ENCODE assay signal across 18 mouse cellular contexts in the genomic region with DNA sequence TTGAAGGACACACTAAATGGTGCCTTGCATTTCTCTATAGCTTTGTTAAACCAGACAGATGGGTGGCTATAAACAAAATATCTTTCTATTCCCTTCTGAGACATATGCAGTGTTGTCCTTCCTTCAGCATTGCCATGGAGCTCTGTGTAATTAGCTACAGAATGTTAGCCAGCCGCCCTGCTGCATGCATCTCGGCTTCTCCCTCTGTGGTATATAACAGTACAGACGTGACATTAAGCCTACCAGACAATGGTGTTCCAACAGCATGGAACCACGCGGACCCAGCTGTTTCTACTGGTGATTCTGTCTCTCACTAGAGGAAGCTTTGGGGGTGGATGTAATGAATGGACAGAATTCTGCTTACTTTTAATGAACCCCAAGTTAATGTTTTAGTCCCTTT.
DNase-seq lines count a peak whose midpoint lies in the region; ATAC-seq and TF ChIP-seq lines count a peak whose summit lies in the region.
"Had no signal": no experiment of that assay in that cellular context is flagged by ENCODE, and none has a peak within 500 bp of the region (broad histone marks: within the 10 kb centered on the region; RNA-seq: fewer than 3 reads in every experiment).

No protein-coding gene starts in this region.

- no peaks in the 10 kb centered on the region for H3K9me3 ChIP-seq in midbrain, postnatal 0 days (ENCODE audit: low read length)

- no peak overlapping the region for H3K4me2 ChIP-seq in midbrain, postnatal 0 days (ENCODE audit: low read depth, low read length, poor library complexity, severe bottlenecking)

- no peak overlapping the region for H3K9ac ChIP-seq in midbrain, postnatal 0 days (replicated peaks; ENCODE audit: low read length, poor library complexity, severe bottlenecking)
- H3K9ac ChIP-seq: liver, embryonic 14.5 days had no signal

- H3K36me3 ChIP-seq in midbrain, postnatal 0 days (ENCODE audit: insufficient read depth, low read length): no peaks in the 10 kb centered on the region

- H3K4me3 ChIP-seq in left cerebral cortex, adult 2 months: no peak overlapping the region
- H3K4me3 ChIP-seq in midbrain, postnatal 0 days (ENCODE audit: low read depth, low read length): no peak overlapping the region

- no peak for ATAC-seq in midbrain, postnatal 0 days (ENCODE audit: low FRiP score)
- ATAC-seq: forebrain, embryonic 14.5 days had no signal

- no peak overlapping the region for H3K27ac ChIP-seq in left cerebral cortex, adult 2 months
- no peak overlapping the region for H3K27ac ChIP-seq in midbrain, postnatal 0 days (ENCODE audit: low read depth, low read length)
- H3K27ac ChIP-seq: liver, embryonic 14.5 days; stomach, postnatal 0 days had no signal

- 46% methylated on average over 5 of the region's 5 CpGs for WGBS in midbrain, postnatal 0 days

- peak; percentile 6 to 19 for DNase-seq in frontal cortex, adult 2 months (ENCODE audit: extremely low spot score in 1 of 2, low spot score in 1 of 2)
- DNase-seq in frontal cortex, postnatal 25 days (ENCODE audit: low spot score in 2 of 2): no peak
- DNase-seq in left cerebral cortex, postnatal 14 days (ENCODE audit: low spot score in 2 of 2): peak; percentile 23 to 44
- no peak for DNase-seq in left cerebral cortex, adult 2 months (ENCODE audit: extremely low spot score in 1 of 2, low spot score in 2 of 2)
- peak; percentile 43 for DNase-seq in brain, adult 2 months (ENCODE audit: low read depth, low spot score)
- DNase-seq in midbrain, postnatal 0 days (ENCODE audit: low spot score): peak; percentile 10
- DNase-seq in spleen, postnatal 4 days (ENCODE audit: low spot score in 2 of 2): no peak
- DNase-seq: adrenal gland, adult 8-10 months; cerebellum, adult 18-20 months; cerebellum, postnatal 36 days; gastrocnemius, postnatal 10 days; heart, adult 18-20 months; heart, postnatal 4 days; kidney, postnatal 4 days; thymus, postnatal 25 days had no signal

- TF ChIP-seq CTCF in left cerebral cortex, adult 2 months (IDR thresholded peaks at IDR 0.05): no peak
- no peak for TF ChIP-seq CTCF in midbrain, postnatal 0 days (IDR thresholded peaks at IDR 0.05)

- no peaks in the 10 kb centered on the region for H3K27me3 ChIP-seq in midbrain, postnatal 0 days (ENCODE audit: insufficient read depth, low read length)

- intact Hi-C loops in left cerebral cortex, postnatal 14 days (cut with DNase I): no loop called here
- intact Hi-C loops in left cerebral cortex, adult 2 months (cut with DNase I): no loop called here

- H3K4me1 ChIP-seq in midbrain, postnatal 0 days (ENCODE audit: insufficient read depth, low read length): no peaks in the 10 kb centered on the region

Comparison
In these comparisons a context has a peak if more than half of its experiments do, and no peak if none do; other contexts are left out.
1. DNase-seq: peak in frontal cortex, adult 2 months (2 of 2), left cerebral cortex, postnatal 14 days (2 of 2), brain, adult 2 months (single experiment) and midbrain, postnatal 0 days (single experiment); none in frontal cortex, postnatal 25 days (0 of 2), left cerebral cortex, adult 2 months (0 of 2) and spleen, postnatal 4 days (0 of 2).